Comparison of ENCODE assay signal across 16 mouse cellular contexts in genomic region chr15:97033485-97033991, GRCm38 (mm10). TPM values are rescaled to one million over a fixed set of nuclear protein-coding genes. Genes with fewer than 3 reads are reported as not detected.
DNase-seq lines count a peak whose midpoint lies in the region; ATAC-seq lines count a peak whose summit lies in the region.
"Had no signal": no experiment of that assay in that cellular context is flagged by ENCODE, and none has a peak within 500 bp of the region (broad histone marks: within the 10 kb centered on the region; RNA-seq: fewer than 3 reads in every experiment).

No protein-coding gene starts in this region.

- H3K4me1 ChIP-seq in kidney, embryonic 15.5 days, result peaks cover 9% of the 10 kb centered on the region
- H3K4me1 ChIP-seq in embryonic facial prominence, embryonic 11.5 days (ENCODE audit: control insufficient read depth, insufficient read depth, low read length), result no peaks in the 10 kb centered on the region
- H3K4me1 ChIP-seq in limb, embryonic 13.5 days, result peaks cover 6% of the 10 kb centered on the region
- H3K4me1 ChIP-seq: neural tube, embryonic 12.5 days had no signal

- 0 out of 2 replicates have a peak, but pooled peaks have one; percentile 25 for ATAC-seq in kidney, embryonic 15.5 days (replicated peaks; ENCODE audit: low FRiP score)
- 0 out of 2 replicates have a peak, but pooled peaks have one; percentile 44 for ATAC-seq in embryonic facial prominence, embryonic 11.5 days (replicated peaks; ENCODE audit: insufficient number of reproducible peaks, low FRiP score, low TSS enrichment, low read depth)
- ATAC-seq in limb, embryonic 13.5 days (ENCODE audit: low FRiP score, low read depth), result peak; percentile 19; the same call in 1 of the 2 replicates
- ATAC-seq in megakaryocyte-erythroid progenitor cell, adult 5-6 weeks (replicated peaks; ENCODE audit: low FRiP score, low TSS enrichment, poor library complexity, severe bottlenecking), result no peak
- ATAC-seq: activated CD4-positive, CD25-positive, alpha-beta regulatory T cell, adult 4 months; forebrain, embryonic 14.5 days had no signal

- no peak overlapping the region for H3K9ac ChIP-seq in kidney, embryonic 15.5 days
- no peak overlapping the region for H3K9ac ChIP-seq in embryonic facial prominence, embryonic 11.5 days (replicated peaks; ENCODE audit: low read length)
- no peak overlapping the region for H3K9ac ChIP-seq in limb, embryonic 13.5 days
- H3K9ac ChIP-seq: neural tube, embryonic 12.5 days had no signal

- DNase-seq in kidney, postnatal 14 days, result no peak
- DNase-seq in MN1 (ENCODE audit: low spot score), result peak; percentile 43
- peak; percentile 53 for DNase-seq in embryonic facial prominence, embryonic 11.5 days (ENCODE audit: low spot score)
- no peak for DNase-seq in c-Kit-positive CD71-positive TER-119-positive erythroid progenitor cells, embryonic 14.5 days (ENCODE audit: low spot score)
- DNase-seq in urinary bladder, postnatal 4 days (ENCODE audit: low spot score in 2 of 2), result no peak
- DNase-seq: cerebellum, postnatal 36 days; kidney, adult 2 months; lung, postnatal 4 days; thymus, adult 18-20 months had no signal

- H3K4me2 ChIP-seq in kidney, embryonic 15.5 days, result no peak overlapping the region; the same call in 1 of the 2 replicates
- H3K4me2 ChIP-seq in embryonic facial prominence, embryonic 11.5 days (ENCODE audit: low read depth, low read length), result no peak overlapping the region
- H3K4me2 ChIP-seq in limb, embryonic 13.5 days (replicated peaks), result no peak overlapping the region
- H3K4me2 ChIP-seq: neural tube, embryonic 12.5 days had no signal

- WGBS in kidney, embryonic 15.5 days, result 29% methylated on average over 9 of the region's 9 CpGs
- WGBS in embryonic facial prominence, embryonic 11.5 days, result 21% methylated on average over 9 of the region's 9 CpGs
- WGBS in limb, embryonic 13.5 days, result 31% methylated on average over 9 of the region's 9 CpGs

- H3K36me3 ChIP-seq in kidney, embryonic 15.5 days, result no peaks in the 10 kb centered on the region
- no peaks in the 10 kb centered on the region for H3K36me3 ChIP-seq in embryonic facial prominence, embryonic 11.5 days (replicated peaks; ENCODE audit: control insufficient read depth, insufficient read depth, low read depth, low read length)
- no peaks in the 10 kb centered on the region for H3K36me3 ChIP-seq in limb, embryonic 13.5 days
- H3K36me3 ChIP-seq: neural tube, embryonic 12.5 days had no signal

- peak overlapping the region; percentile 48; the same call in 1 of the 2 replicates for H3K27ac ChIP-seq in kidney, embryonic 15.5 days
- H3K27ac ChIP-seq in embryonic facial prominence, embryonic 11.5 days (replicated peaks; ENCODE audit: low read depth, low read length), result no peak overlapping the region
- no peak overlapping the region for H3K27ac ChIP-seq in limb, embryonic 13.5 days
- H3K27ac ChIP-seq: neural tube, embryonic 12.5 days had no signal

- H3K9me3 ChIP-seq in kidney, embryonic 15.5 days (replicated peaks), result no peaks in the 10 kb centered on the region
- H3K9me3 ChIP-seq in embryonic facial prominence, embryonic 11.5 days (replicated peaks; ENCODE audit: control insufficient read depth, low read length), result no peaks in the 10 kb centered on the region
- no peaks in the 10 kb centered on the region for H3K9me3 ChIP-seq in limb, embryonic 13.5 days
- H3K9me3 ChIP-seq: neural tube, embryonic 12.5 days had no signal

- no peak overlapping the region for H3K4me3 ChIP-seq in kidney, embryonic 15.5 days (replicated peaks)
- no peak overlapping the region for H3K4me3 ChIP-seq in embryonic facial prominence, embryonic 11.5 days (ENCODE audit: low read depth, low read length)
- no peak overlapping the region for H3K4me3 ChIP-seq in limb, embryonic 13.5 days
- H3K4me3 ChIP-seq: neural tube, embryonic 12.5 days had no signal

- H3K27me3 ChIP-seq in kidney, embryonic 15.5 days, result no peaks in the 10 kb centered on the region
- H3K27me3 ChIP-seq in embryonic facial prominence, embryonic 11.5 days (ENCODE audit: control insufficient read depth, insufficient read depth, low read length), result no peaks in the 10 kb centered on the region
- H3K27me3 ChIP-seq in limb, embryonic 13.5 days, result no peaks in the 10 kb centered on the region
- H3K27me3 ChIP-seq: neural tube, embryonic 12.5 days had no signal

RNA-seq across cellular contexts. Expression of gene Slc38a4, which starts 22.2 kb away (rescaled TPM):
- 72.7 and 76.0 TPM in 2 replicates for polyA plus RNA-seq in kidney, embryonic 15.5 days (2015; fragmentation: Nextera tagmentation; extraction: Ambion mirVana)
- polyA plus RNA-seq in embryonic facial prominence, embryonic 11.5 days (2014; fragmentation: Nextera tagmentation; extraction: Ambion mirVana), result 61.2 and 71.1 TPM in 2 replicates
- 76.7 and 85.9 TPM in 2 replicates for polyA plus RNA-seq in limb, embryonic 13.5 days (2015; fragmentation: Nextera tagmentation; extraction: Ambion mirVana)
- not detected in 2 replicates for total RNA-seq in megakaryocyte-erythroid progenitor cell, adult 5-6 weeks (2014; fragmentation: Nextera tagmentation)
- not detected in 2 replicates for total RNA-seq in megakaryocyte-erythroid progenitor cell, adult 5-6 weeks (2017)
- total RNA-seq: granulocyte monocyte progenitor cell, adult 5-6 weeks had no signal
- polyA plus RNA-seq: activated CD4-positive, CD25-positive, alpha-beta regulatory T cell, adult 4 months had no signal

Comparison
In these comparisons a context has a peak if more than half of its experiments do, and no peak if none do; other contexts are left out.
1. DNase-seq: peak in MN1 (single experiment) and embryonic facial prominence, embryonic 11.5 days (single experiment); none in kidney, postnatal 14 days (single experiment), c-Kit-positive CD71-positive TER-119-positive erythroid progenitor cells, embryonic 14.5 days (single experiment) and urinary bladder, postnatal 4 days (0 of 2).